Mouse (Mus musculus) myocyte (in vitro differentiated cells): ENCODE results near the gene Fgf8. TPM values are rescaled to one million over a fixed set of nuclear protein-coding genes. Genes with fewer than 3 reads are reported as not detected.

Source experiments
- H3K27me3 ChIP-seq: one replicate; pipeline ENCODE4 v1.6.1; 2011; ENCODE audit not compliant: control insufficient read depth, insufficient read depth, insufficient read length
- H3K36me3 ChIP-seq: one replicate; pipeline ENCODE4 v1.6.1; 2011; ENCODE audit not compliant: control insufficient read depth, insufficient read depth
- H3K4me2 ChIP-seq: one replicate; pipeline ENCODE4 v1.6.1; 2011; ENCODE audit warnings: low read depth, control low read depth
- H3K4me3 ChIP-seq: one replicate; pipeline ENCODE4 v1.5.1; 2011; ENCODE audit warnings: mild to moderate bottlenecking, control low read depth, moderate library complexity
- H3K79me2 ChIP-seq: one replicate; pipeline ENCODE4 v1.6.1; 2011; ENCODE audit not compliant: control insufficient read depth, insufficient read depth
- H3ac ChIP-seq: one replicate; pipeline ENCODE4 v1.6.1; 2011; ENCODE audit not compliant: control insufficient read depth, insufficient read length
- CEBPB ChIP-seq: IDR thresholded peaks from 2 replicates; pipeline ENCODE4 v1.6.1; 2011; ENCODE audit warnings: mild to moderate bottlenecking, moderate library complexity; ENCODE audit not compliant: poor library complexity, insufficient read depth, severe bottlenecking
- E2F4 ChIP-seq: IDR thresholded peaks from one replicate; pipeline ENCODE4 v1.6.1; 2011; ENCODE audit warnings: mild to moderate bottlenecking, control low read depth, moderate library complexity; ENCODE audit not compliant: insufficient read depth
- MAX ChIP-seq: IDR thresholded peaks from one replicate; pipeline ENCODE4 v1.6.1; 2011; ENCODE audit warnings: low read depth, mild to moderate bottlenecking, control low read depth
- MYOD1 ChIP-seq, 3 experiments: IDR thresholded peaks; one replicate each; pipeline ENCODE4 v1.6.1; 2011; ENCODE audit warnings: control low read depth in 2 of 3, low read depth in 2 of 3, mild to moderate bottlenecking in 2 of 3, moderate library complexity in 1 of 3; ENCODE audit not compliant: insufficient read length in 2 of 3, control insufficient read depth in 1 of 3
- MYOG ChIP-seq, 3 experiments: IDR thresholded peaks; one replicate each; pipeline ENCODE4 v1.6.1; 2011; ENCODE audit warnings: control low read depth in 2 of 3, low read depth in 2 of 3, mild to moderate bottlenecking in 2 of 3; ENCODE audit not compliant: insufficient read length in 2 of 3, control insufficient read depth in 1 of 3, insufficient read depth in 1 of 3
- POLR2A ChIP-seq: IDR thresholded peaks from one replicate; pipeline ENCODE4 v1.6.1; 2011; ENCODE audit warnings: low read depth, mild to moderate bottlenecking, control low read depth, moderate library complexity; ENCODE audit not compliant: insufficient read length
- POLR2AphosphoS2 ChIP-seq: IDR thresholded peaks from one replicate; pipeline ENCODE4 v1.6.1; 2011; ENCODE audit warnings: low read depth, control low read depth; ENCODE audit not compliant: insufficient read length
- REST ChIP-seq: IDR thresholded peaks from one replicate; pipeline ENCODE4 v1.6.1; 2011; ENCODE audit warnings: mild to moderate bottlenecking, control low read depth, moderate library complexity; ENCODE audit not compliant: insufficient read depth, insufficient read length
- SRF ChIP-seq: IDR thresholded peaks from one replicate; pipeline ENCODE4 v1.6.1; 2011; ENCODE audit warnings: low read depth; ENCODE audit not compliant: control insufficient read depth, insufficient read length
- TCF12 ChIP-seq: IDR thresholded peaks from one replicate; pipeline ENCODE4 v1.6.1; 2011; ENCODE audit warnings: mild to moderate bottlenecking, control low read depth; ENCODE audit not compliant: poor library complexity, insufficient read depth, severe bottlenecking
- TCF3 ChIP-seq: IDR thresholded peaks from one replicate; pipeline ENCODE4 v1.6.1; 2011; ENCODE audit warnings: low read depth, control low read depth; ENCODE audit not compliant: insufficient read length
- USF1 ChIP-seq: IDR thresholded peaks from one replicate; pipeline ENCODE4 v1.6.1; 2011; ENCODE audit warnings: low read depth, mild to moderate bottlenecking, control low read depth, moderate library complexity
- polyA plus RNA-seq: library from polyadenylated mRNA; unstranded; fragments of >200 nt; fragmentation: generic; extraction: Trizol; gene quantifications from one replicate; pipeline ENCODE4 v1.2.1, GENCODE M21; 2012; ENCODE audit warnings: missing spikeins

Fgf8 gene
- polyA plus RNA-seq, 1 experiment = not detected

DNA sequence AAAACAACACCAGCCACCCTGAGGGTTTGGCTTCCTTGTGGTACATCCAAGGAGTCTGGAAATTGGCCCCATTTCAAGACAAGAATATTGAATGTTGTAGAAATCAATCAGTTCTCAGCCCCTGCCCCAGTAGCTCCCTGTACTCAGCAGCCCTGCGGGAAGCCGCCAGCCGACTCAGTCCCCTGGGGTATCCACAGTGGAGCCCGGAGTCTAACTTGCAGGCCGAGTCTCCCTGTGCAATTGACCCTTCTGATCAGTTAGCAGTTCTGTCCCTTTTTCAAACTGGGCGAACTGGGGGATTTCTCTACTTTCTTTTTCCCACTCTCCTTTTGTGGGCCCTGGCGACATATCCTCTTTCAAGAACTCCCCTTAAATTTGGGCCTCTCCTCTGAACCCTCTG is 1.9 kb downstream of the Fgf8 start:
- H3K36me3 ChIP-seq = no peaks in the 10 kb centered on the region
- H3K4me3 ChIP-seq = no peak overlapping the region
- peaks cover 53% of the 10 kb centered on the region for H3K27me3 ChIP-seq
- TF ChIP-seq POLR2A (no peak), CEBPB (no peak), MYOG (IDR thresholded peaks at IDR 0.05; ENCODE audit: control insufficient read depth in 1 of 3, insufficient read depth in 1 of 3, insufficient read length in 2 of 3, low read depth in 2 of 3) (no peak), MAX (no peak), TCF3 (no peak), MYOD1 (IDR thresholded peaks at IDR 0.05; ENCODE audit: control insufficient read depth in 1 of 3, insufficient read length in 2 of 3, low read depth in 2 of 3) (no peak), TCF12 (no peak), POLR2AphosphoS2 (no peak), SRF (no peak), USF1 (no peak), REST (no peak), E2F4 (no peak)
- no peak overlapping the region for H3ac ChIP-seq
- no peak overlapping the region for H3K4me2 ChIP-seq
- H3K79me2 ChIP-seq = no peaks in the 10 kb centered on the region

DNA sequence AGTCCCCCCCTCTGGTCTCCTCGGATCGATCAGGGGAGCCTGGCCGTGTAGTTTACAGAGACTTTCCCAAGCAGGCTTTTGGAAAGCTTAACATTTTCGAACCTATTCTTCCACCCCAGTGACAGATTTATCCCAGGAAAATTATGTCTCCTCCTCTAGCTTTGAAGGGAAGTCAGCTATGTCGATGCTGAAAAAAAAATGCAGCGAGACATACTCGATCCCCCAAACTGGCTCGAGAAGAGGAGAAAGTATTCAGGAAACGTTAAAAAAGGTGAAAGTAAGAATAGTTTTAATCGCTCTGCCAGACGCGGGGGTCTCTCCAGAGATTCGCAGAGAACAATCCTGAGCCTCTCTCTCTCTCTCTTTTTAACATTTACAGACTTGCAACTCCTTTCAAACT is 2.5 kb downstream of the Fgf8 start:
- no peak overlapping the region for H3K4me2 ChIP-seq
- peaks cover 53% of the 10 kb centered on the region for H3K27me3 ChIP-seq
- no peak overlapping the region for H3ac ChIP-seq
- no peaks in the 10 kb centered on the region for H3K79me2 ChIP-seq
- TF ChIP-seq MYOG (IDR thresholded peaks at IDR 0.05; ENCODE audit: control insufficient read depth in 1 of 3, insufficient read depth in 1 of 3, insufficient read length in 2 of 3, low read depth in 2 of 3) (no peak), E2F4 (no peak)
- no peak overlapping the region for H3K4me3 ChIP-seq
- no peaks in the 10 kb centered on the region for H3K36me3 ChIP-seq

DNA sequence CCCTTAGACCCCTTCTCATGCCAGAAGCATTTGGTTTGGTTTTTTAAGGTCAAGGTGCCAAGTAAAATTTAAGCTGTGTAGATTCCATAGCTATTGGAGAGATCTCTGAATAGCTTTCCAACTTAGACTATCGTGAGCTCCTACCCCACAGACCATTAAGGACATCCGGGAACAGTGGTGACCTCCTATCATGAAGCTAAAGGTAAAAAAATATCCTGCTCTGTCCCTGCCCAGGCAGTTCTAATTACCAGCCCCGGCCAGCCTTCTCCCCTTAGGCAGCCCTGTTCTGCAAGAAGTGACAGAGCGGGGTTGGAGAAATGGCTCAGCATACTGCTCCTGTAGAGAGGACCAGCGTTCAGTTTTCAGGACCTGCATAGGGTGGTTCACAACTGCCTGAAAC is 4.2 kb downstream of the Fgf8 start:
- H3K4me3 ChIP-seq = no peak overlapping the region
- H3K36me3 ChIP-seq = no peaks in the 10 kb centered on the region
- no peak overlapping the region for H3K4me2 ChIP-seq
- peaks cover 58% of the 10 kb centered on the region for H3K27me3 ChIP-seq
- no peak overlapping the region for H3ac ChIP-seq
- no peaks in the 10 kb centered on the region for H3K79me2 ChIP-seq
- no peak for TF ChIP-seq REST
- no peak for TF ChIP-seq USF1
- TF ChIP-seq POLR2AphosphoS2 = no peak
- TF ChIP-seq POLR2A = no peak
- TF ChIP-seq MYOD1 (IDR thresholded peaks at IDR 0.05; ENCODE audit: control insufficient read depth in 1 of 3, insufficient read length in 2 of 3, low read depth in 2 of 3) = no peak

DNA sequence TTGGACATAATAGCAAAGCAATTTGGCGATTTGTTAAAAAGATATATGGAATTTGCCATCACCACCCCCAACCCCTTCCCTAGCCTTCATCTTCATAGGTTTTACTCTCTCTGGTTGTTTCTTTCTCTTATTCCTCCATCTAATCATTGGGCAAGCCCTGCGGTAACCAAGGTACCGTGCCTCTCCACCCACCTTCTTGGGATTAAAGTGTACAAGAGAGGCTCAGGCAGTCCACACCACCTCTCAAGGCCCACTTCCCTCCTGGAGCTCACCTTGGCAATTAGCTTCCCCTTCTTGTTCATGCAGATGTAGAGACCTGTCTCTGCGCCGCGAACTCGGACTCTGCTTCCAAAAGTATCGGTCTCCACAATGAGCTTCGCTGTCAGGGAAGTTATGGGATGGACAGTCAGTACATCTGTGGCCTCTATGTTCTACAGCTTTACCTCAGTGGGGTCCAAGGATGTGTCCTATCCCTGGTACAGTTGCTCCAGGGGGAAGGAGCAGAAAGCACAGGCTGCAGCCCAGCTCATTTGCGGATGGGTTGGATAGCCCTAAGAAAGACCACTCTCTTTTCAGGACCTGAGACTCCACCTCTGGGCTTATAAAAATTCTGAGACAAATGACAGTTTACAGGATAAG is 4.8 kb downstream of the Fgf8 start:
- no peak for TF ChIP-seq POLR2A
- no peak for TF ChIP-seq MYOG (IDR thresholded peaks at IDR 0.05; ENCODE audit: control insufficient read depth in 1 of 3, insufficient read depth in 1 of 3, insufficient read length in 2 of 3, low read depth in 2 of 3)
- no peak for TF ChIP-seq POLR2AphosphoS2
- TF ChIP-seq E2F4 = no peak
- no peak for TF ChIP-seq SRF
- no peak for TF ChIP-seq TCF3
- no peak for TF ChIP-seq MAX
- peaks cover 58% of the 10 kb centered on the region for H3K27me3 ChIP-seq
- H3ac ChIP-seq = no peak overlapping the region

DNA sequence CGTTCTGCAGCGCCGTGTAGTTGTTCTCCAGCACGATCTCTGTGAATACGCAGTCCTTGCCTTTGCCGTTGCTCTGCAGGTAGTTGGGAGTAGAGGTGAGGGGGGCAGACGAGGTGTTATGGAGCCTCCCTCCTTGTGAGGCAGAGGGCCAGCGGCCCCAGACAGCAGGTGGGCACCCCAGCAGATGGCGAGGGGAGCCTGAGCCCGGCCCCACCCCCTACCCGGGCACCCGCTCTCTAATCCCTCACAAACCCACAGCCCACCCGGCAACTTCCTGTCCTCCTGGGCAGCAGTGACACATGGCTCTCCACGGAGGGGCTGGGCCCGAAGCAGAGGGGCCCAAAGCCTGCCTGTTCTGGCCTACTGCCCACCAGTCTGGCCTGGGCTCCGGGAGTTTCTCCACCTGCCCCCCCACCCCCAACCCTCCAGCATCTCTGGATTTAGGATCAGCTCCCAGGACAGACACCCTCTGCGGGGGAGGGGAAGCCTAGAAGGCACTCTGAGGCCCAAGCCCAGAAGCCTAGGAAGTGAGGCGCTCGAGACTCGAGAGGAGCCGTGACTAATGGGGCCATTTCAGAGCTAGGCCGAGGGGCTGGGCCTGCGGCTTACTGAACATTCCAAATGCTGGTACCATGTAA is 5.4 kb downstream of the Fgf8 start:
- no peaks in the 10 kb centered on the region for H3K36me3 ChIP-seq
- H3ac ChIP-seq = no peak overlapping the region
- no peak overlapping the region for H3K4me3 ChIP-seq
- peaks cover 56% of the 10 kb centered on the region for H3K27me3 ChIP-seq
- no peak for TF ChIP-seq REST
- no peaks in the 10 kb centered on the region for H3K79me2 ChIP-seq
- no peak overlapping the region for H3K4me2 ChIP-seq

More for the DNA sequence above, 4.8 kb downstream of the Fgf8 start:
- Histone ChIP-seq H3K4me3 (no peak overlapping the region), H3K36me3 (no peaks in the 10 kb centered on the region), H3K4me2 (no peak overlapping the region), H3K79me2 (no peaks in the 10 kb centered on the region)

DNA sequence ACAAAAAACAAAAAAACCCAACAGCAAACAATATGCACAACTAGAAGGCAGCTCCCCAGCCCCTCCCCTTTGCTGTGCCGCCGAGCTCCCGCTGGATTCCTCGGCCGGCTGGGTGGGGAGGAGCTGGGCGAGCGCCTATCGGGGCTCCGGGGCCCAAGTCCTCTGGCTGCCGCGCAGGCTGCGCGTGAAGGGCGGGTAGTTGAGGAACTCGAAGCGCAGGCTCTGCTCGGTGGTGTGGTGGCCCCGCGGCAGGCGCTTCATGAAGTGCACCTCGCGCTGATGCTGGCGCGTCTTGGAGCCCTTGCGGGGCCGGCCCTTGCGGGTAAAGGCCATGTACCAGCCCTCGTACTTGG is 5.9 kb downstream of the Fgf8 start:
- TF ChIP-seq REST = no peak
- TF ChIP-seq TCF3 = no peak
- TF ChIP-seq SRF = no peak
- TF ChIP-seq TCF12 = no peak
- TF ChIP-seq MYOD1 (IDR thresholded peaks at IDR 0.05; ENCODE audit: control insufficient read depth in 1 of 3, insufficient read length in 2 of 3, low read depth in 2 of 3) = no peak
- no peak for TF ChIP-seq CEBPB
- no peak for TF ChIP-seq USF1
- no peak for TF ChIP-seq POLR2AphosphoS2
- no peak for TF ChIP-seq E2F4
- TF ChIP-seq MAX = no peak
- TF ChIP-seq POLR2A = no peak
- TF ChIP-seq MYOG (IDR thresholded peaks at IDR 0.05; ENCODE audit: control insufficient read depth in 1 of 3, insufficient read depth in 1 of 3, insufficient read length in 2 of 3, low read depth in 2 of 3) = no peak
- no peak overlapping the region for H3K4me2 ChIP-seq
- no peaks in the 10 kb centered on the region for H3K36me3 ChIP-seq
- H3K79me2 ChIP-seq = no peaks in the 10 kb centered on the region
- H3ac ChIP-seq = no peak overlapping the region
- H3K4me3 ChIP-seq = no peak overlapping the region
- peaks cover 55% of the 10 kb centered on the region for H3K27me3 ChIP-seq
